Mouse (Mus musculus) stomach, postnatal 0 days (tissue): ENCODE results near the gene Slc35f6.

Experiments
- CTCF ChIP-seq: IDR thresholded peaks from 2 replicates; pipeline ENCODE4 v1.5.1; 2016; ENCODE audit warnings: antibody characterized with exemption, low read depth, mild to moderate bottlenecking, moderate library complexity
- EP300 ChIP-seq: optimal IDR thresholded peaks from 2 replicates; pipeline ENCODE3; 2016; ENCODE audit warnings: antibody characterized with exemption

DNA sequence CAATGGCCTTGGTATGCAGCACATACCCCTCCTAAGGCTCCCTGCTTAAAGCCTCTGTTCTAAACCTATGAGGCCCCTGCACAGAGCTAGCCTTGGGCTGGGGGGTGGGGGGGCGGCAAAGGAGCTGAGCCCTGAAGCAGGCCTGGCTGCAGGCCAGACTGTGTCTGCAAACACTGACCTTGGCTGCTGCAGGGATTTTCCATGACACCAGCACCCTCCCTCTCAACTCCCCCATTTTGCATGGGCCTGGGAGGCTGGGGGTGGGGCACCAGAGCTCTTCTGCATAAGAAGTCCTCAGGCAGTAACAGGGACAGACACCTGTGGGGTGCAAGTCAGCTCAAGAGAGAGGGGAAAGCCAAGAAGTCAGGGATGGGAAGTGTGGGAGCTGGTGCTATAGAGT is 33.5 kb upstream of the Slc35f6 start:
- TF ChIP-seq EP300, result no peak
- no peak for TF ChIP-seq CTCF
